Mouse (Mus musculus) lung, adult 2 months (tissue): ENCODE data around the gene Zkscan17.

Experiments used
- CTCF ChIP-seq: fragments of 200-500 bp; IDR thresholded peaks from 2 replicates; pipeline ENCODE4 v1.5.1; 2011; ENCODE audit warnings: mild to moderate bottlenecking, low read length, control low read depth; ENCODE audit not compliant: insufficient read depth
- POLR2A ChIP-seq: fragments of 200-500 bp; IDR thresholded peaks from 2 replicates; pipeline ENCODE4 v1.6.1; 2011; ENCODE audit warnings: low read depth, mild to moderate bottlenecking, control low read depth, low read length, borderline replicate concordance; ENCODE audit errors: extremely low read depth

DNA sequence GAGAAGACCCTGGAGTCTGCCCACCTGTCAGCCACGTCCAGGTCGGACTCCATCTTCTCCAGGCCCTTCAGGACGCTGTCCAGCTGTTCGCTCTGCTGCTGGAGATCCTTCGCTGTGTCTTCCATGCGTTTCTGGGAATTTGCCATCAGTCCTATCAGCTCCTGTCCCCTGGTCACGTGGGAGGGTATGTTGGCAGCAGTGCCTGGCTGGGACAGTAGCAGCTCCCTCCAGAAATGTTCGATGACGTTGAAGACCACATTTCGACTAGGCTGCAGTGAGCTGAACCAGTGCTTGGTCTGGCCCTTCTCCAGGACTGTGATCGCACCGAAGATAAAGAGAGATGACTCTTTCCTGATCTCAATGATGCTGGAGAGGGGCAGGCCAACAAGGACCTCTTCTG is 88.6 kb downstream of the Zkscan17 start:
- TF ChIP-seq CTCF (no peak), POLR2A (no peak)
